Mouse (Mus musculus) erythroblast, embryonic 14.5 days (primary cell): ENCODE data around the gene Pkd2.

ENCODE experiments used
- GATA1 ChIP-seq: IDR thresholded peaks from 2 replicates; pipeline ENCODE4 v1.6.1; 2012; ENCODE audit warnings: low read length, inconsistent platforms, mixed read lengths
- TAL1 ChIP-seq: IDR thresholded peaks from 3 replicates; pipeline ENCODE4 v1.6.1; 2012; ENCODE audit warnings: low read length, inconsistent platforms, mixed read lengths

- no peak for TF ChIP-seq GATA1
- no peak for TF ChIP-seq TAL1
These were observed 80.1 kb downstream of the Pkd2 start for GRCm38 (mm10) chr5:104539331-104539730.
